Mouse (Mus musculus) kidney, postnatal 4 days (tissue): Measurements from ENCODE around the gene Olfr1378.

Source experiments
- DNase-seq, 2 experiments: peaks; one replicate each; pipeline ENCODE4 v3.0.0; 2021; ENCODE audit warnings: mixed read lengths in 2 of 2

Gene Olfr1378

GRCm38 (mm10) chr11:50966230-50966629, at the start of gene Olfr1378:
Gene Olfr1378 (plus strand): TSS chr11:50966530.
- DNase-seq, result no peak

- no peak for DNase-seq
Observed at GRCm38 (mm10) chr11:50930469-50931014, 35.8 kb upstream of the Olfr1378 start.

- DNase-seq, result peak in 1 of 2 experiments; percentile 30
Observed at GRCm38 (mm10) chr11:50931021-50931420, 35.3 kb upstream of the Olfr1378 start.

GRCm38 (mm10) chr11:50931451-50931866, 34.9 kb upstream of the Olfr1378 start, which contains the start of gene Zfp354b:
Gene Zfp354b (minus strand): TSS chr11:50931633.
- DNase-seq, result peak; percentile 89 to 92

GRCm38 (mm10) chr11:50932040-50932439, 34.3 kb upstream of the Olfr1378 start:
- DNase-seq, result no peak

- DNase-seq, result no peak
Observed at GRCm38 (mm10) chr11:50938435-50938834, 27.9 kb upstream of the Olfr1378 start.

- DNase-seq, result peak; percentile 39 to 48
Observed at GRCm38 (mm10) chr11:50939621-50940366, 26.5 kb upstream of the Olfr1378 start.

- DNase-seq, result no peak
Observed at GRCm38 (mm10) chr11:50942386-50942785, 23.9 kb upstream of the Olfr1378 start.

- no peak for DNase-seq
Observed at GRCm38 (mm10) chr11:50943506-50943905, 22.8 kb upstream of the Olfr1378 start, which contains the start of gene 4933414I15Rik. Gene 4933414I15Rik (minus strand): TSS chr11:50943765.

GRCm38 (mm10) chr11:50952290-50952689, 14.0 kb upstream of the Olfr1378 start:
- peak; percentile 39 to 60 for DNase-seq

- no peak for DNase-seq
Observed at GRCm38 (mm10) chr11:50953665-50954064, 12.7 kb upstream of the Olfr1378 start, which contains the start of gene Prop1. Gene Prop1 (minus strand): TSS chr11:50953765.

GRCm38 (mm10) chr11:50964886-50965285, 1.4 kb upstream of the Olfr1378 start:
- DNase-seq, result no peak

GRCm38 (mm10) chr11:50977216-50977615, 10.9 kb downstream of the Olfr1378 start:
- DNase-seq, result peak in 1 of 2 experiments; percentile 5

- no peak for DNase-seq
Observed at GRCm38 (mm10) chr11:50981667-50982066, 15.3 kb downstream of the Olfr1378 start, which contains the start of gene Olfr1377. Gene Olfr1377 (plus strand): TSS chr11:50981967.

GRCm38 (mm10) chr11:51003296-51003695, 37.0 kb downstream of the Olfr1378 start, which contains the start of gene Olfr51:
Gene Olfr51 (plus strand): TSS chr11:51003596.
- DNase-seq, result no peak

- DNase-seq, result peak; percentile 47 to 50
Observed at GRCm38 (mm10) chr11:51011821-51012220, 45.5 kb downstream of the Olfr1378 start.

GRCm38 (mm10) chr11:51013936-51014335, 47.6 kb downstream of the Olfr1378 start, which contains the start of gene Olfr54:
Gene Olfr54 (plus strand): TSS chr11:51014236.
- DNase-seq, result no peak

GRCm38 (mm10) chr11:51016341-51016740, 50.0 kb downstream of the Olfr1378 start:
- no peak for DNase-seq
